In the genomic region with DNA sequence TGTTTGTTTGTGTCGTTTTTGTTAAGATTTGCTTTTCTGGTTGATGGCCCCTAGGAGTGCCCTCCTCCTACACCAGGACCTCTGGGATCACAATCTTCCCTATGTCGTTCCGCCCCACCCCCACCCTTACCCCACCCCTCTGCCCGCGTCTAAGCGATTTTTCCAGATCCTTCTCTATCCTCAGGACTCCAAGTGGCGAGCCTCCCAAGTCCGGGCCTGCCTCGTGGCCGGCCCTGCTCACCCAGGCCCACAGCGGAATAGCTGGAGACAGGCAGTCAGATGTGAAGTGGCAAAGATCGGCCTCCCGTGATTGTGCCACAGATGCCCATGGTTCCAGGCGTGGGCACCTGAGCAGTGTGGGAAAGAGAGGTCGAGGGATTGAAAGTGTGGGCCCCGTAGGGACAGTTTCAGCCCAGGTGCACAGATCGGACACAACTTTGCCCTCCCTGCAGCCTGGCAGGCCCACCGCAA, we compare ENCODE assay signal across 8 mouse cellular contexts. TPM values are rescaled to one million over a fixed set of nuclear protein-coding genes. Genes with fewer than 3 reads are reported as not detected.
DNase-seq lines count a peak whose midpoint lies in the region; ATAC-seq and TF ChIP-seq lines count a peak whose summit lies in the region.

No protein-coding gene starts in this region.

- no peaks in the 10 kb centered on the region for H3K27me3 ChIP-seq in forebrain, embryonic 12.5 days
- no peaks in the 10 kb centered on the region for H3K27me3 ChIP-seq in kidney, postnatal 0 days (ENCODE audit: insufficient read depth, low read length)
- H3K27me3 ChIP-seq in midbrain, embryonic 14.5 days (ENCODE audit: control insufficient read depth, insufficient read depth, low read length): no peaks in the 10 kb centered on the region

- H3K9me3 ChIP-seq in ES-E14 (ENCODE audit: control insufficient read depth, insufficient read depth, low read depth, low read length): no peaks in the 10 kb centered on the region
- H3K9me3 ChIP-seq in forebrain, embryonic 12.5 days: no peaks in the 10 kb centered on the region
- no peaks in the 10 kb centered on the region for H3K9me3 ChIP-seq in kidney, postnatal 0 days (replicated peaks; ENCODE audit: low read length)
- no peaks in the 10 kb centered on the region for H3K9me3 ChIP-seq in midbrain, embryonic 14.5 days (ENCODE audit: control insufficient read depth, low read length)

- peaks cover 27% of the 10 kb centered on the region for H3K36me3 ChIP-seq in ES-E14 (ENCODE audit: control insufficient read depth, insufficient read depth, low read length, poor library complexity, severe bottlenecking)
- H3K36me3 ChIP-seq in forebrain, embryonic 12.5 days (replicated peaks): peaks cover 27% of the 10 kb centered on the region
- peaks cover 24% of the 10 kb centered on the region for H3K36me3 ChIP-seq in kidney, postnatal 0 days (ENCODE audit: insufficient read depth, low read length)
- H3K36me3 ChIP-seq in midbrain, embryonic 14.5 days (ENCODE audit: control insufficient read depth, insufficient read depth, low read length): peaks cover 27% of the 10 kb centered on the region

- peak overlapping the region; percentile 8; the same call in 1 of the 2 replicates for H3K27ac ChIP-seq in ES-E14 (ENCODE audit: insufficient read depth, low read depth, low read length, poor library complexity, severe bottlenecking)
- 0 out of 2 replicates have a peak overlapping the region, but pooled peaks have one; percentile 36 for H3K27ac ChIP-seq in forebrain, embryonic 12.5 days
- H3K27ac ChIP-seq in kidney, postnatal 0 days: peak overlapping the region; percentile 68; the same call in 1 of the 2 replicates
- 0 out of 2 replicates have a peak overlapping the region, but pooled peaks have one; percentile 9 for H3K27ac ChIP-seq in midbrain, embryonic 14.5 days (replicated peaks; ENCODE audit: low read depth, low read length)

- H3K4me3 ChIP-seq in ES-E14 (ENCODE audit: insufficient read depth in 1 of 2, low read depth in 1 of 2, low read length in 2 of 2, poor library complexity in 1 of 2, severe bottlenecking in 1 of 2): peak overlapping the region; percentile 52 to 93
- H3K4me3 ChIP-seq in forebrain, embryonic 12.5 days (replicated peaks): peak overlapping the region; percentile 97
- H3K4me3 ChIP-seq in kidney, postnatal 0 days (replicated peaks; ENCODE audit: low read depth, low read length): peak overlapping the region; percentile 95
- peak overlapping the region; percentile 98 for H3K4me3 ChIP-seq in midbrain, embryonic 14.5 days (replicated peaks; ENCODE audit: low read depth, low read length)

- peak; percentile 43; the same call in 1 of the 2 replicates for ATAC-seq in forebrain, embryonic 12.5 days (ENCODE audit: low FRiP score)
- ATAC-seq in kidney, postnatal 0 days (replicated peaks; ENCODE audit: low FRiP score, low read depth): peak; percentile 49
- peak; percentile 48 for ATAC-seq in midbrain, embryonic 14.5 days (ENCODE audit: low FRiP score, low TSS enrichment)

- in situ Hi-C loops in ES-E14 (cut with MboI; ENCODE audit: low sequenced_read_pairs in 2 of 2, unreplicated experiment in 2 of 2): no loop called here

- DNase-seq in cerebellum, adult 11-12 months: peak; percentile 67
- no peak for DNase-seq in cerebellum, adult 11 months
- no peak for DNase-seq in ES-E14 (ENCODE audit: low read depth, low spot score)
- no peak for DNase-seq in kidney, postnatal 0 days (ENCODE audit: low spot score)
- no peak for DNase-seq in midbrain, embryonic 14.5 days
- no peak for DNase-seq in gastrocnemius, adult 18-20 months (ENCODE audit: low spot score)
- DNase-seq in frontal cortex, postnatal 14 days (ENCODE audit: low spot score in 2 of 2): no peak

- WGBS in forebrain, embryonic 12.5 days: 29% methylated on average over 18 of the region's 18 CpGs
- WGBS in kidney, postnatal 0 days: 16% methylated on average over 18 of the region's 18 CpGs
- 30% methylated on average over 18 of the region's 18 CpGs for WGBS in midbrain, embryonic 14.5 days

- H3K4me2 ChIP-seq in forebrain, embryonic 12.5 days: peak overlapping the region; percentile 74
- peak overlapping the region; percentile 84 for H3K4me2 ChIP-seq in kidney, postnatal 0 days (ENCODE audit: low read length)
- peak overlapping the region; percentile 60 for H3K4me2 ChIP-seq in midbrain, embryonic 14.5 days (ENCODE audit: low read length)

- H3K9ac ChIP-seq in ES-E14 (ENCODE audit: insufficient read depth, low read depth, low read length, poor library complexity, severe bottlenecking): peak overlapping the region; percentile 85
- H3K9ac ChIP-seq in forebrain, embryonic 12.5 days: peak overlapping the region; percentile 49; the same call in 1 of the 2 replicates
- H3K9ac ChIP-seq in kidney, postnatal 0 days (ENCODE audit: low read depth, low read length): peak overlapping the region; percentile 96
- peak overlapping the region; percentile 36; the same call in 1 of the 2 replicates for H3K9ac ChIP-seq in midbrain, embryonic 14.5 days (replicated peaks; ENCODE audit: low read length)

- peak; percentile 1; the same call in 1 of the 2 replicates for TF ChIP-seq CTCF in kidney, postnatal 0 days (IDR thresholded peaks at IDR 0.05; ENCODE audit: low read depth)

- H3K4me1 ChIP-seq in ES-E14 (ENCODE audit: control insufficient read depth in 2 of 2, insufficient read depth in 2 of 2, low read length in 2 of 2, poor library complexity in 1 of 2): peaks cover 8 to 20% of the 10 kb centered on the region in 2 experiments; a peak in 3 of 4 replicates
- peaks cover 17% of the 10 kb centered on the region for H3K4me1 ChIP-seq in forebrain, embryonic 12.5 days
- H3K4me1 ChIP-seq in kidney, postnatal 0 days (replicated peaks; ENCODE audit: insufficient read depth, low read length): 0 out of 2 replicates have a peak, but pooled peaks cover 10% of the 10 kb centered on the region
- H3K4me1 ChIP-seq in midbrain, embryonic 14.5 days (ENCODE audit: control insufficient read depth, insufficient read depth, low read length): peaks cover 11% of the 10 kb centered on the region

TF ChIP-seq in ES-E14, 5 proteins besides CTCF, POLR2A, EP300 and RAD21:
- TF ChIP-seq ZNF384 (IDR thresholded peaks at IDR 0.05; ENCODE audit: low read depth, low read length) (no peak), ZC3H11A (IDR thresholded peaks at IDR 0.05; ENCODE audit: borderline replicate concordance, low read depth, low read length) (no peak), HCFC1 (IDR thresholded peaks at IDR 0.05; ENCODE audit: borderline replicate concordance, insufficient read depth, low read length) (no peak), CHD2 (IDR thresholded peaks at IDR 0.05; ENCODE audit: low read depth, low read length) (no peak), MAFK (IDR thresholded peaks at IDR 0.05; ENCODE audit: insufficient read depth, low read depth, low read length) (no peak)

RNA-seq across cellular contexts. Expression of a gene that starts 0.4 kb away (rescaled TPM):
- 396 and 408 TPM in 2 replicates for total RNA-seq in ES-E14 (2012; rRNA removed)
- polyA plus RNA-seq in forebrain, embryonic 12.5 days (2016; fragmentation: Nextera tagmentation; extraction: Ambion mirVana): 525 and 564 TPM in 2 replicates
- polyA plus RNA-seq in kidney, postnatal 0 days (2015; fragmentation: Nextera tagmentation; extraction: Ambion mirVana): 286 and 317 TPM in 2 replicates
- 313 and 363 TPM in 2 replicates for polyA plus RNA-seq in midbrain, embryonic 14.5 days (2014; fragmentation: Nextera tagmentation; extraction: Ambion mirVana)
- total RNA-seq in gastrocnemius, adult 18-20 months (2021): 100 to 1,000 TPM; 112 to 113 TPM

RNA-seq across cellular contexts. Expression of a gene that starts 14.2 kb away (rescaled TPM):
- total RNA-seq in ES-E14 (2012; rRNA removed): 33.4 and 38.3 TPM in 2 replicates
- polyA plus RNA-seq in forebrain, embryonic 12.5 days (2016; fragmentation: Nextera tagmentation; extraction: Ambion mirVana): 34.7 and 37.2 TPM in 2 replicates
- polyA plus RNA-seq in kidney, postnatal 0 days (2015; fragmentation: Nextera tagmentation; extraction: Ambion mirVana): 19.1 and 22.5 TPM in 2 replicates
- polyA plus RNA-seq in midbrain, embryonic 14.5 days (2014; fragmentation: Nextera tagmentation; extraction: Ambion mirVana): 42.1 and 43.3 TPM in 2 replicates
- total RNA-seq in gastrocnemius, adult 18-20 months (2021): 10 to 100 TPM; 16.4 to 19.9 TPM

RNA-seq across cellular contexts. Expression of a gene that starts 39.8 kb away (rescaled TPM):
- 0.27 and 0.42 TPM in 2 replicates for total RNA-seq in ES-E14 (2012; rRNA removed)
- 3.6 and 3.9 TPM in 2 replicates for polyA plus RNA-seq in forebrain, embryonic 12.5 days (2016; fragmentation: Nextera tagmentation; extraction: Ambion mirVana)
- 21.2 and 23.5 TPM in 2 replicates for polyA plus RNA-seq in kidney, postnatal 0 days (2015; fragmentation: Nextera tagmentation; extraction: Ambion mirVana)
- 8.8 and 10.1 TPM in 2 replicates for polyA plus RNA-seq in midbrain, embryonic 14.5 days (2014; fragmentation: Nextera tagmentation; extraction: Ambion mirVana)
- 1 to 10 TPM; 1.2 to 1.7 TPM for total RNA-seq in gastrocnemius, adult 18-20 months (2021)

Comparison
In these comparisons a context has a peak if more than half of its experiments do, and no peak if none do; other contexts are left out.
1. H3K27ac ChIP-seq: peak in every context shown above with its lines; median percentile 68 in kidney, postnatal 0 days; 36 in forebrain, embryonic 12.5 days; 9 in midbrain, embryonic 14.5 days; 8 in ES-E14.
2. H3K9ac ChIP-seq: peak in every context shown above with its lines; median percentile 96 in kidney, postnatal 0 days; 85 in ES-E14; 49 in forebrain, embryonic 12.5 days; 36 in midbrain, embryonic 14.5 days.